Mouse (Mus musculus) embryo, embryonic 9.5 days (tissue): Measurements from ENCODE around the gene Rexo1.
A peak's percentile ranks its signal among the peaks of the same experiment; 100 is the strongest.
"Not testable (repeated sequence)": the region's sequence is repeated elsewhere in the genome, so short reads cannot be mapped to it uniquely, and the experiment has no call there.

Experiments used
- DNase-seq: peaks from one replicate; pipeline ENCODE4 v3.0.0-alpha.2; 2017; ENCODE audit errors: extremely low spot score

The Rexo1 gene

DNA sequence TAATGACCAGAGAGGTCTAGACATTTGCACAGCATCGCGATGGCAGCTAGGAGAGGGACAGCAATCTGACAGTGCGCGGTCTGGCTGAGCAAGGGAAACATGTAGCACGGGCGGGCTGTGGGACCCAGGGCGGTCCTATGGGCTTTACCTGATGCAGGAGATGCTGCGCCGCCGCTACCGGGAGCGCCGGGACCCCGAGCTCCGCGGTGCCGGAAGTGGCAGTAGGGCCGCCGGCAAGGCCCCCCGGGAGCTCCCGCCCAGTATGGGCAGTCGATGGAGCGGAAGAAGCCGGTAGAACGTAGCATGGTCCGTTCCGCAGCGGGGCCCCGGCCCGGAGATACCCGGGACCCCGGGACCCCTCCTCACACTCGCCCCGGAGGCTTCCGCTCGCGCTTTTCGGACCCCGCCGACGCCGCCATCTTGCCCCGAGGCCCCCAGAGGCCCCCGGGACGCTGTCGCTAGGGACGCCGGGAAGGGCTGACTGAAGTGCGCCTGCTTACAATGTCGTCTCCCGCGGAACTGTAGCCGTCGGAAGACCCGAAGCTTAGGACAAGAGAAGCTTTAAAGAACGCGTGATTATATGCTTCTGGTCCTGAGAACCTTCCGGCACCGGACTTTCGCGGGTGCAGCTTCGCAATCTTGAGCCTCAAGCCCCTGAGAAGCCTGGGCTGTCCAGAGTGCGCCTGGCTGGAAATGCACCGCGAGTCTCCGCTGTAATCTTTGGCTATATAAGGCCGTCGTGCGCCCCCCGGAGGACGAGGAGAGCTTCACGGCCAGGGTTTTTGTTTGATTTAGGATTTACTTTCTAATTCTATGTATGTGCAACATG, at the start of gene Rexo1:
Gene Rexo1, minus strand, starts transcription at position 445 of the 829 bp plus-strand sequence.
- DNase-seq: peak; percentile 96

DNA sequence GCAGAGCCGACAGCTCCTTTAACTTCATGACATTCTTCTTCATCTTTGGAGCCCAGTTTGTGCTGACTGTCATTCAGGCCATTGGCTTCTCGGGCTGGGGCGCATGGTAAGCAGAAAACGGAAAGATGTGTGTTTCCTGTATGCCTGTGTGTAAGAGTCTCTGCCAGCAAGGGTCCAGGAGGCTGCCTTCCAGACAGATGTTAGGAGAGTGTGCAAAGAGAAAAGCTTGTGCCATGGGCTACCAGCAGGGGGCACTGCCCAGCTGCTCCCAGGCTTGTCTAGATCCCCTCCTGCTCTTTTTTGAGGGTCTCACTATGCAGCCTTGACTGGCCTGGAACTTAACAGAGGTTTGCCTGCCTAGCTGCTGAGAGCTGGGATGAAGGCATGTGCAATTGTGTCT, 49.7 kb upstream of the Rexo1 start:
- DNase-seq: peak; percentile 41

DNA sequence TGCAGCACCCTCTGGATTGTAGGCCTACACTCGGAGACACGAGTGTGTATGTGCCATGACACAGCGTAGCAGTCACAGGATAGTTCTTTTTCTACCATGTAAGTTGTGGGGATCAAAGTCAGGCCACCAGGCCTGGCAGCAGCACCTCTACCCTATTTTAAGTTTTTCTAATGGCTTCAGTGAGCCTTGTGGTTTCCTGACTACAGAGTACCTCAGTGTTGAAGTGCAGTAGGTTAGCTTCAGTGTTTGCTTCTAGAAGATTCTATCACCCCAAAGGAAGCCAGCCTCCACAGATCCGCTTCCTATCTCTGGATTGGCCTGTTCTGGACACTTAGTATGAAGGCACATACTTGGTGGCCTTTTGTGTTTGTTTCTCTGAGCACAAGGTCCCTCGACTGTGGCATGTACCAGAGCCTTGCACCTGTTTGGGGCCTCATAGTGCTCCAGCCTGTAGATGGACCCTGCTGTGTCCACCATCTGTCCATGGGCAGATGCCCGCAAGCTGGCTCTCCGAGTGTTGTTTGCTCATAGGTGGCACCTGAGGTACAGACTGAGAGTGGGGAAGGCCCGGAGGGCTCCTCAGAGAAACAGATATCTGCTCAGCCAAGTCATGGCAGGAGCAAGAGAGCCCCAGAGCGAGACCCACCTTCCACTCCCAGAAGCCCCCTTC, 48.9 kb upstream of the Rexo1 start:
- no peak for DNase-seq

DNA sequence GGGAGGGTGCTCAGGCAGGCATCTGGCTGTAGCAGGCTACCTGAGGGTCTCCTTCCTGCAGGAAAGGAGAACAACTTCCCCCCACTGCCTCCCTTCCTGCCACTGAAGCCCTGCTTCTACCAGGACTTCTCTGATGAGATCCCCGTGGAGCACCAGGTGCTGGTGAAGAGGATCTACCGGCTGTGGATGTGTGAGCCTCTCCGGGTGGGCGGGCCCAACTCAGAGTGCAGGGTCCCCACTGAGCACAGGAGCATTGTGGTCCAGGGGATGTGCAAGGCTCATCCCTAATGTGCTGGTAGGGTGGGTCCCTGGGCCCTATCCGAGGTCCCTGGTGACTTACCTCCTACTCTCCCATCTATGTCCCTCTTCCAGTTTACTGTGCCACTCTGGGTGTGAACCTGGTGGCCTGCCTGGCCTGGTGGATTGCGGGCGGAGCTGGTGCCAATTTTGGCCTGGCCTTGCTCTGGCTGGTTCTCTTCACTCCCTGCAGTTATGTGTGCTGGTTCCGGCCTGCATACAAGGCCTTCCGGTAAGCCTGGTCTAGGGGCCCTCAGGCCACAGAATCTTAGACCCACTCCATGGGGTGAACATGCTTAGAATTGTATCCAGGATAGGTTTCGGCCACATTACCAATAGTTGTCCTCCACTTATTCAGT, 48.0 kb upstream of the Rexo1 start:
- DNase-seq: no peak

DNA sequence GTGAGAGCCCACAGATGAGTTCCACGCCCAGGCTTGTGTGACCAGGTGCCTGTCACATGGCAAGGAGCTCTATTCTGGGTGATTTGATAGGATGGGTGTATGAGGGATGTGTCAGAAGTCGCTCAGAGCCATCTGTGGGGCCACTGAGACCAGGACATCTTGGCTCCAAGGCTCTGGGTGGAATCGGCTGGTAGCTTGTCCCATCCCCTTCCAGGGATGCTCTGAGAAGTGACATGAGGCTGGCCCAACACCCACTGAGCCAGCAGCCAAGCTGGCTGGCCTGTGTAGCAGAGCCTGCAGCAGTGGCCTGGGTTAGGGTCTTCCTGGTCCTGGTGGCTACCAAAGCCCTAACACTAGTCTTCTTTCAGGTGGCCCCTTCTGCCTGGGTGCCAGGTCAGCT, 47.1 kb upstream of the Rexo1 start:
- no peak for DNase-seq

DNA sequence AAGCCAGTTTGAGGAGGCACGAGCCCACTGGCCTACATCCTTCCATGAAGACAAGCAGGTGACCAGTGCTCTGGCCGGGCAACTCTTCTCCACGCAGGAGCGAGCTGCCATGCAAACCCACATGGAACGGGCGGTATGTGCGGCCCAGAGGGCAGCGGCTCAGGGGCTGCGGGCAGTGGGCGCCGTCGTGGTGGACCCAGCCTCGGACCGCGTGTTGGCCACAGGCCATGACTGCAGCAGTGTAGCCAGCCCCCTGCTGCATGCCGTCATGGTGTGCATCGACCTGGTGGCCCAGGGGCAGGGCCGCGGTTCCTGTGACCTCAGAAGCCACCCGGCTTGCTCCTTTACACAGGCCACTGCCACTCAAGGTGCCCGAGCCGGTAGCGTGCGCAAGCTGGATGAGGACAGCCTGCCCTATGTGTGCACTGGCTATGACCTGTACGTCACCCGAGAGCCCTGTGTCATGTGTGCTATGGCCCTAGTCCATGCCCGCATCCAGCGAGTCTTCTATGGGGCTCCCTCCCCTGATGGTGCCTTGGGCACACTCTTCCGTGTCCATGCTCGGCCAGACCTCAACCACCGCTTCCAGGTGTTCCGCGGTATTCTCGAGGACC, 45.5 kb upstream of the Rexo1 start:
- no peak for DNase-seq

DNA sequence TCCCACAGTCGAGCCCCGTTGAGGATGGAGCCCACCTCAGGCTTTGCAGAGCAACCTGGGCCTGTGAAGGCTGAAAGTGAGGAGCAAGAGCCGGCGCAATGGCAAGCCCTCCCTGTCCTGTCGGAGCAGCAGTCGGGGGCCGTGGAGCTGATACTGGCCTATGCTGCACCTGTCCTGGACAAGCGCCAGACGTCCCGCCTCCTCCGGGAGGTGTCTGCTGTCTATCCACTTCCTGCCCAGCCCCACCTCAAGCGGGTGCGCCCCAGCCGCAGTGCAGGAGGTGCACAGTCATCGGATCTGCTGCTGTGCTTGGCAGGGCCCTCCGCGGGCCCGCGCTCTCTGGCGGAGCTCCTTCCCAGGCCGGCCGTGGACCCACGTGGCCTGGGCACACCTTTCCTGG, 44.9 kb upstream of the Rexo1 start:
- DNase-seq: no peak

DNA sequence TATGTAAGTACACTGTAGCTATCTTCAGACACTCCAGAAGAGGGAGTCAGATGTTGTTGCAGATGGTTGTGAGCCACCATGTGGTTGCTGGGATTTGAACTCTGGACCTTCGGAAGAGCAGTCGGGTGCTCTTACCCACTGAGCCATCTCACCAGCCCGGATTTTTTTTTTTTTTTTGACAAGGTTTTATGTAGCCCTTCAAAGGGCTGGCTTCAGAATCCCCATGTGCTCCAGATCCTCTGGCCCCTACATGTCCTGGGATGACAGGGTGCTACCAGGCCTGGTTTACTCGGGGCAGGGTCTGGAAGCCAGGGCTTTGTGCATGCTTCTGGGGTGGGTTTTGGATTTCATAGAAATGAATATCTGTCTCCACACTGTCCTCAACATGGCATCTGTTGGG, 44.4 kb upstream of the Rexo1 start, which contains the start of gene Gm49322:
Gene Gm49322, plus strand, starts transcription at position 301 of the 400 bp plus-strand sequence.
- DNase-seq: not testable (repeated sequence)

DNA sequence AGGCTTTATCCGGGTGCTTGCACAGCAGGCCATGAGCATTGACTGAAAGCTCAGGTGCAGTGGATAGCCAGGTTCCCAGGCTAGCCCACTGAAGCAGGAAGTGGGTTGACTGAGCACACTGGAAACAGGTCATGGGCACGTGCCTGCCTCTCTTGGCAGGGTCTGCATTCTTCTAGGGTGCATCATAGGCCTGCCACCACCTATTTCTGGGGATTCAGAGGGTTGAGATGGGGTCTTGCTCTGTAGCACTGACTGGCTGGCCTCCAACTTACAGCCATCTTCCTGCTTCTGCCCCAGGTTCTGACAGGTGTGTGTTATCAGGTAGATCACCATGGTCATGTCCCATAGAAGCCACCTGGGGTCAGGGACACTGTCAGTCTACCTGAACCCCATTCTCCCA, 43.6 kb upstream of the Rexo1 start:
- no peak for DNase-seq

DNA sequence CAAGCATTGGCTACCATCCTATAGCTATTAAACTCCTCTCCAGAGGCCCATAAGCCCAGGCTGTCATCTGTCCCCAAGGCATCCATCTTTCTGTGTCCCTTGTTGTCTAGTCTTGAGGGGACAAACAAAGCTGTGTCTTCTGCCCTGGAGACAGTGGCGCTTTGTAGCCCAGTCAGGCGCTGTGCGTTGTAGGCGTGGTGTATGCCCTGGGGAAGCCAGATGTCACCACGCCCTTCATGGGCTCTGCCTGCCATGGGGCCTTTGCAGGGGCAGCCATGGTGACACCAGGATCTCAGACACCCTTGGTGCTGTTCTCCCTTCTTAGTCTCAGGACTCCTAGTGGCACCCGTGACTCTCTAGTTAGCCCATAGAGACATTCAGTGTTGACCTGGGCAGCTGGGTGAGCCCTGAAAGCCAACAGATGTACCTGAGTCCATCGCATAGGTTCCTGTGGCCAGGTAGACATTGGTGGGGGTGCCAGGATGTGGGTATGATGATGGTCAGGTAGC, 42.7 kb upstream of the Rexo1 start:
- no peak for DNase-seq

DNA sequence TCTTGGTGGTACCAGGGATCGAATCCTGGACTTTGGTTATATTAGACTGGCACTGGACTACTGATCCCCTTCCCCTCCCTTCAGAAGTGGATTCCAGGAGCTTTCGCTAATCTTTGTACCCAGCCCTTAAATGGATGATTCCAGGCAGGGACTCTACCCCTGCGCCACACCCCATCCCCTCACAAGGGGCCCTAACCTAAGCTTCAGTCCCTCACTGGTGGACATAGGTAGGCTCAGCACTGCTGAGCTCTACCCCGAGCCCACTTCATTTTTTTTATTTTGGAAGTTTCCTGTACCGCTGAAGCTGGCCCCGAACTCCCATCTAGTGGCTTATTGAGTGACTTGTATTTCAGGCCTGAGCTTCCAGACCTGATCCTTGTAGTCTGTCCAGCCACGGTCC, 42.0 kb upstream of the Rexo1 start:
- DNase-seq: no peak

DNA sequence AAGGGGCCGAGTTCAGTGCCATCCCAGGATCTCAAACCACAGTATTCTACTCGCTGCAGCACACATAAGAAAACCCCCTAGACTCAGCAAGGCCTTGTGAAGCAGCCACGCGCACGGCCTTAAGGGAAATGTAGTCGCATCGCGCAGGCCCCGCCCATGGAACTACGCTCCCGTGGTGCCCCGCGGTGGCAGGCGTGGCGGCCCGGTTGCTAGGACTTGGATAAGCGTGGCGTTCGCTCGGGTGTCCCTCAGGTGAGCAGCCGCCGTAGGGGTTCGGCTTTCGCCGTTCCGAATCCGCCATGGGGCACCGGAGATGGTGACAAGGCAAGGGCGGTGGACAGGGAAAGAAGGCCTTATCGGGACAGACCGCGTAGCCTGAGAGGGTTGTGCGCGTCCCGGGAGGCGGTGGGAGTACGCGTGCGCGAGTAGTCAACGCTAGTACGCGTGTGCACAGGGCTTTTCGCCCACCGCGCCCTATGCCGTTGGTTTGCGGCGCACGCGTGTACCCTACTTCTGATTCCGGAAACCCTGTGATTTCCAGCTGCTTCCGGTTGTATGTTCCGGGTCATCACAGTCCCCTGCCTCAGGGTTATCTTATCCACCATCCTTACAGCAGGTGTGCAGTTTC, 41.5 kb upstream of the Rexo1 start, which contains the start of the genes Scamp4 and Adat3:
Gene Scamp4, plus strand, starts transcription at position 175 of the 628 bp plus-strand sequence.
Gene Adat3, plus strand, starts transcription at position 183 of the 628 bp plus-strand sequence.
- peak; percentile 97 for DNase-seq

DNA sequence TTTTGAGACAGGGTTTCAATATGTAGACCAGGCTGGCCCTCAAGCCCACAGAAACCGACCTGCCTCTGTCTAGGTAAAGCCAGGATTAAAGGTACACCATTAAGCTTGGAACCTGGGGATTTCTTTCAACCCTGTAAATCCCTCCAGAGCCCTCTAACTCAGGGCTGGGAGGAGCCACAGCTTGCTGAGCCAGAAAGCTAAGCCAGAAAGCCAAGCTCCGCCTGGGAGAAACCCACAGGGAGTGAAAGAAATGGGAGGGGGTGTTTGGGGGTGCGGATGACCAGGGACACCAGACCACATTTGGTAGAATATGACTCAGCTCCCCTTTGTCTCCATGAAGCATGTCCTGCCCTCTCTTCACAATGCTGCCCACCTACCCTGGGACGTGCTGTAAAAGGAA, 35.0 kb upstream of the Rexo1 start:
- no peak for DNase-seq

DNA sequence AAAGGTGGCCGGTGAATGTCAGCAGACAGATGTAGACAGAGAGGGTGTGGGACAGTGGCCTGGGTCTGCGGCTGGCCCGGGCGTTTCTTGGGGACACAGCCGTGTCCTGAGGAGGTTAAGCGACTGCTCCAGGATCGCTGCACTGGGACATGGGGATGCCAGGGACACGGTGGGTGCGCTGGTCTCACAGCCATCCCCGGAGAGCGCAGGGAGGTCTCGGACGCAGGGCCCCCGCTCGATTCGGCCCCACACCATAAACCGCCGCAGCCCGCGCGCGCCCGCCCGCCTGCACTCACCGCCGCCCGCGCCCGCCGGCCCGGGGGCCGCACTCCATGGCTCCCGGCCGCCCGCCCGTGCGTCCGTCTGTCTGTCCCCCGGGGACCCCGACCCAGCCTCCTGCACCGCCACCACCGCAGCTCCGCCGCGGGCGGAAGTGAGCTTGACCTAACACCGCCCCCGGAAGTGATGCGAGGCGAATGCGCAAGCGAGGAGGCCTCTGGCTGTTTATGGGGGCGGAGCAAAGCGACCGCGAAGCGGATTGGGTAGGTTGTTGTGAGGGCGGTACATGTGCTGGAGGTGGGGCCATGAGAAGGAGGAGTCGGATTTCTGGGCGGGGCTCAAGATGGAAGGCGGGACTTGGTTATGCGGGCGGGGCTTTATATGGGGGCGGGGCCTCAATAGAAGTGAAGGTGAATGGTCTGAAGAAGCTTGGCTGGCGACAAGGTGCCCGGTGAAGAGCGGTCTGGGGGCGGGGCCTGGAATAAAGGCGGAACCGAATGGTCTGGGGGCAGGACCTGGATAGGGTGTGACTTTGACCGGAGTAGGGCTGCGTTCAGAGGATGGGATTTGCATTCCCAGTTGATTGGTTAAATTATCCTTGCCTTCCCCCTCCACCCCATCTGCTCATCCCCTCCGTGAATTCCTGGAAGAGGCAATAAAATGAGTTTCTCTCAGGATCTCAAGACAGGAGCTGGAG, 28.8 kb upstream of the Rexo1 start, which contains the start of gene Abhd17a:
Gene Abhd17a, minus strand, starts transcription at position 463 of the 976 bp plus-strand sequence.
- peak; percentile 98 for DNase-seq

DNA sequence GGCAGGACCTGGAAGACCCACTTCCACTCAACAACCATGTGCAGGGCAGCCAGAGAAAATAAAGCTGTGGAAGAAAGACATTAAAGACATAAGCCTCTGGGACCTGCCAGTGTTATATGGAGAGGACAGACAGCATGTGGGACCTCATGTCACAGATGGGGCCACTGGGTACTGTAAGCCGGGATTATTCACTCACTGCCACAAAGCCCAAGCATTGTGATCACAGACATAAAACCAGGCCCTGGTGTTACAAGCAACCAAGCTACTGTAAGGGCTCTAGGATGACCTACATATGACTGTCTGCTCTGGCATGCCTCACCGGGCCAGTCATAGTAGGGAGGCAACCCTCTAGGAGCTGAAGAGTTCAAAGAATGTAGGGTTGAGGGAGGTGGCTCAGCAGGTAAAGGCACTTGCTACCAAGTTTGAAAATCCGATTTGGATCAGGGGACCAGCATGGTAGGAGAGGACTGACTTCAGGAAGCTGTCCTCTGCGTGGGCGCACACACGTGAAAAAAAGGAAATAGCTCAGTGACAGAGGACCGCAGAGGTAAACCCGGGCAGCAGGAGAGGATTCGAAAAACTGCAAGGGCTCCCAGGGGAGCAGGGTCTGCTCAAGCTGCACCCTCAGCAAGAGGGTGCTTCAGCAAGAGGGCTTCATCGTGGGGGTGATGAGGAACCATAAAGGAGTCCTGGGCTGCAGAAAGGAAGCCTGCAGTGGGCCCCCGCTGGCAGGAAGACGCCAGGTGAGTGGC, 27.9 kb upstream of the Rexo1 start:
- DNase-seq: no peak

DNA sequence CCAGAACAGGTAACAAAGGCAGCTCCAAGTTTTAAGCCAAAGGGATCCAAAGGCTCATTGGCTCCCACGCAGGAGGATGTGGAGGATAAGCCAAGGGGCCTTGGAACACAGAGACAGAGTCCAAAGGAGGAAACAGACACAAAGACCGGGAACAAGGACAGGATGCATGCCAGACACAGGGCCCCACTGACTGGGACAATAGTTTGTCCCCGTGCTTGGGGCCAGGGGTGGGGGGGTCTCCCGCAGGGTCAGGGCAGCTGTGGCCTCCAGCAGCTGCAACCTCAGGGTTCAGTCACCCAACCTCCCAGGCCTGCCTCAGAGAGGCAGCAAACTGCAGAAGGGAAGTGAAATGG, 25.9 kb upstream of the Rexo1 start:
- DNase-seq: no peak

DNA sequence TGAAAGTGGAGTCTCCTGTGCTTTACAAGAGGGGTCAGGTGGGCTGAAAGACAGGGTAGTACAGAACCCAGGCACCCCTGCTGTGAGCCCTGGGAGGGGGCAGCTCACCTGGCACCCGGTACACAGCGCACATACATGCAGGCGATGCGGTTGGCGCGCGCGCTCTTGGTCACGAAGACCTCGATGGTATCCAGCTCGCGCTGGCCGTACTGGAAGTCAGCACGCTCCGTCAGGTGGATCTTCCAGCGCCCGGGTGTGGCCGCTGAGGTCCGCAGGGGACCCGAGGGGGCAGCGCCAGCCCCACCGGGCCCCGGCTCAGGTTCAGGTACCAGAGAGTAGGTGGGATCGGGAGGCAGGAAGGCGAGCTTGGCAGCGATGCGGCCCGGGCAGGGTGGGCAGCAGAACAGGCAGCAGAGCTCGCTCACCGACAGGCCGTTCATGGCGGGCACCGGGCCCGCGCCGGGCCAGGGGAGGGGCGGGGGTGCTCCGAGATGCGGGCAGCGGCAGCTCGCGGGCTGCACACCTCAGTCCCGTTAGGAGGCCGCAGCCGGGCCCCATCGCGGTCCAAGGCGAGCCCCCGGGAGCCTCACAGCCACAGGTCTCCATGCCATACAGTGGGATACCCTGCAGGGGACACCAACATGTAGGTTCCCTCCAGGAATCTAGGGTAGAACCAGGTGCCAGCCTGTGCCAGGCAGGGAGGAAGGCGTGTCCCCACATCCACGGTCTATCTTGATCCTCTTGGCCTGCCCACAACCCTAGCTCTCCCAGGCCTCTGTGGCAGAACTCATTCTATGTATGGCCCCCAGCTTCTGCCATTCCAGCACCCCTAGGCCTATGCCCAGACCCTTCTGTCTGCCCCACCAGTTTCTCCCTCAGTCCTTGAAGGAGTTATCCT, 25.3 kb upstream of the Rexo1 start:
- no peak for DNase-seq

DNA sequence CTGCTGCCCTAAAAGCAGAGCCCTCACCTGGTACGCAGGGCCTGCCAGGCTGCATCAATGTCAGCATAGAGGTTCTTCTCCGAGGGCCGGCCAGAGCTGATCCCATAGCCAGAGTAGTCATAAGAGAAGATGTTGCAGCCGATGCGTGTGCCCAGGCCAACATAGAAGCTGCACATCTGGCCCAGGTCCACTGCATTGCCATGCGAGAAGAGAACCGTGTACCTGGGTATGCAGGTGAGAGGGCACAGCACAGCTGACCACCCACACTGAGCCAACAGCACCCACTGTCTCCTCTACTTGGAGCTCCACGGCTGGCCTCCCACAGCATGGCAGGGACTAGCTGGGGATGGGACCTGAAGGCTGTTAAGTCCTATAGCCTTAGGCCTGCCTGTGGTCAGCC, 24.2 kb upstream of the Rexo1 start:
- no peak for DNase-seq
